Mouse (Mus musculus): ENCODE data around the gene Rps27rt. TPM values are rescaled to one million over a fixed set of nuclear protein-coding genes. Genes with fewer than 3 reads are reported as not detected.
A peak's percentile ranks its signal among the peaks of the same experiment; 100 is the strongest.
"Not testable (repeated sequence)": the region's sequence is repeated elsewhere in the genome, so short reads cannot be mapped to it uniquely, and the experiment has no call there.

Rps27rt gene
- polyA plus RNA-seq, 1 experiment: 85.5 TPM

DNA sequence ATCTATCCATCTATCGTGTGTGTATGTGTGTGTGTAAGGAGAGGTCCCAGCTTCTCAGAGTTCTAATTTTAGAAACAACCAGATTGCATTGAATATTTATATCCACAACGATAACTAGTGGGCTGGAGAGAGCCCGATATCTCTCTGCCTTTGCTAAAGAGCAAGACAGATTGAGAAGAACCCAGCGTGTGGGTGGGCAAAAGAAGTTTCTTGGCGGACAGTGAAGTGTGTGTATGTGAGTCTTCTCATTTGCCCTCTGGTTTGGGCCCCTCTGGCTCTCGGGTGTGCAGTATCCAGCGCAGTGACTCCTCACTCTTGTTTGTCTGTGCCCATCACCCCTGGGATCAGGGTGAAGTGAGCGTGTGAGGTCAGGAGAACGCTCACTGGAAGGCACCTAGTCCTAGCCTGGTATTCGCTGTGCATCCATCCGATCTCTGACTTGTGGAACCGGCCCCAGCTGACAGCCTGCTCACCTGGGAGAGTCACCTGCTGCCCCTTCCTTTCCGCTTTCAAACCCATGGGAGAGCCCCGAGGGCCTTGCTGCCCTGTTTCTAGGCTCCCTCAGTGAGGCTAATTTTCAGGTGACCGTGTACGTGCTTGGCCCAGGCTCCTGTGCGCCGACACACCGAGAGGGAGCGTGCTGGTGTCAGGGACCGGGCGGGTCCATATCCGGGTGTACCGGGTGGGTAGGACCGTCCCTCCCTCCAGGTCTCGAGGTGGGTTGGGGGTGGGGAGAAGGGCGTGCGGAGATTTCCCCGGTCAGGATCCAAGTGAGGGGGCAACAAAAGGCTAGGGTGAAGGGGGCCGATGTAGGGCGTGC lies 4.9 kb downstream of the Rps27rt start:
- Histone ChIP-seq H3K27me3 (ENCODE audit: control insufficient read depth, insufficient read depth, low read length) (peaks cover 15% of the 10 kb centered on the region; the same call in 1 of the 2 replicates), H3K4me1 (replicated peaks; ENCODE audit: control insufficient read depth, insufficient read depth, low read length) (no peaks in the 10 kb centered on the region; the same call in 1 of the 2 replicates), H3K27ac (ENCODE audit: control insufficient read depth, insufficient read depth, low read length) (no peak overlapping the region), H3K4me3 (ENCODE audit: control insufficient read depth, insufficient read depth, low read length) (peak overlapping the region; percentile 18; the same call in 1 of the 2 replicates), H3K36me3 (ENCODE audit: control insufficient read depth, insufficient read depth, low read length) (no peaks in the 10 kb centered on the region)
- no peak for TF ChIP-seq POLR2A (IDR thresholded peaks at IDR 0.05; ENCODE audit: control insufficient read depth, extremely low read depth, insufficient read depth, low read length, poor library complexity)
- no peak for DNase-seq
- 20% methylated on average over 31 of the region's 31 CpGs for WGBS

DNA sequence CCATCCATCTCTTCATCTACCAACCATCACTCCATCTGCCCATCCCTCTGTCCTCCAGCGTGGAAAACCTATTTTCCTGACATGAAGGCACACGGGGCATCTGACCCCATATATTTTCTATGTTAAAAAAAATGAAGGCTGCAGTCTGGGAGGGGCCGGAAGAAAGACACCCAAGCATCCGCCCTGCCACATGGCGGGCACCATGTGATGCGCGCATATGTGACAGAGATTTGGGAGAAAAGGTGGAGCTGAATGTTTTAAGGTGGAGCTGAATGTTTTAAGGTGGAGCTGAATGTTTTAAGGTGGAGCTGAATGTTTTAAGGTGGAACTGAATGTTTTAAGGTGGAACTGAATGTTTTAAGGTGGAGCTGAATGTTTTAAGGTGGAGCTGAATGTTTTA lies 16.3 kb downstream of the Rps27rt start:
- not testable (repeated sequence) for DNase-seq; H3K4me1 ChIP-seq (replicated peaks; ENCODE audit: control insufficient read depth, insufficient read depth, low read length); H3K27me3 ChIP-seq (ENCODE audit: control insufficient read depth, insufficient read depth, low read length); H3K27ac ChIP-seq (ENCODE audit: control insufficient read depth, insufficient read depth, low read length); H3K4me3 ChIP-seq (ENCODE audit: control insufficient read depth, insufficient read depth, low read length); H3K36me3 ChIP-seq (ENCODE audit: control insufficient read depth, insufficient read depth, low read length)
- WGBS: 94% methylated on average over 7 of the region's 7 CpGs

DNA sequence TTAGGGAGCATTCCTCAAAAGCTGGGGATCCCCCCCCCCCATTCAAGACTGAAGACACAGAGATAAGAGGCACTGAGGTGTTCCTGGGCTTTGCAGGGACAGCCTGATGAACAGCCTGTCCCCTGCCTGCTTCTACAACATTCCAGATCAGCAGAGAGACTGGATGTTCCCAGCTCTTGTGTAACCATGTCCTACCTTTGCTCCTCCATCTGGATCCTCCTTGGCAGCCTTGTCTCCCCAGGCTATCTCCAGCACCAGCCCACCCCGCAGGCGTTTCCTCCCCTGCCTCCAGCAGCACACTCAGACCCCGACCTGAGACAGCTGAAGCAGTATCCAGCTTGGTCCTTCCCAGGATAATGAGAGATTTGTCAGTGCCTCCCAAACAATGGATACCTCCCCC lies 18.4 kb downstream of the Rps27rt start:
- no peak overlapping the region for H3K27ac ChIP-seq (ENCODE audit: control insufficient read depth, insufficient read depth, low read length)
- WGBS: 92% methylated on average over 3 of the region's 3 CpGs
- no peaks in the 10 kb centered on the region for H3K27me3 ChIP-seq (ENCODE audit: control insufficient read depth, insufficient read depth, low read length)
- DNase-seq: no peak
- TF ChIP-seq CTCF (IDR thresholded peaks at IDR 0.05; ENCODE audit: borderline replicate concordance, control insufficient read depth, extremely low read depth, insufficient read depth, low read length, poor library complexity) (no peak), POLR2A (IDR thresholded peaks at IDR 0.05; ENCODE audit: control insufficient read depth, extremely low read depth, insufficient read depth, low read length, poor library complexity) (no peak)
- H3K36me3 ChIP-seq (ENCODE audit: control insufficient read depth, insufficient read depth, low read length): no peaks in the 10 kb centered on the region
- H3K4me3 ChIP-seq (ENCODE audit: control insufficient read depth, insufficient read depth, low read length): no peak overlapping the region
- peaks cover 6% of the 10 kb centered on the region; the same call in 1 of the 2 replicates for H3K4me1 ChIP-seq (replicated peaks; ENCODE audit: control insufficient read depth, insufficient read depth, low read length)

DNA sequence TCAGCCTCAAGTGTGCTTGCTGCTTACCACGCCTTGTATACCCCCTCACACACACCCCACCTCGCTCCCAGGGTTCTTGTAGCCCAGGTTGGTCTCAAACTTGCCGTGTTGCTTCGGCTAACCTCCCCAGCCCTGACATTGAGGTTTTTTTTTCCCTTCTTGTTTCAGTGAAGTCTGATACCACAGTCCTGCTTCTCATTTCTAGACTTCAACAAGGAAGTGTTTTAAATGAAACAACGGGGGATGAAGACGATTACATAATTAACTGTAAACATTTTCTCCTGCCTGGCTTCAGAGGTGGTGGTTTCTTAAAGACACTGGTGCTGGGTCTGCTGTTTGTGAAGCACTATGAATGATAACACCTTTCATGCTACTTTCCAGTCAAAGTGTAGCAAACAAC lies 21.7 kb downstream of the Rps27rt start:
- no peak for DNase-seq
- TF ChIP-seq POLR2A (IDR thresholded peaks at IDR 0.05; ENCODE audit: control insufficient read depth, extremely low read depth, insufficient read depth, low read length, poor library complexity) (no peak), CTCF (IDR thresholded peaks at IDR 0.05; ENCODE audit: borderline replicate concordance, control insufficient read depth, extremely low read depth, insufficient read depth, low read length, poor library complexity) (no peak)
- Histone ChIP-seq H3K27ac (ENCODE audit: control insufficient read depth, insufficient read depth, low read length) (no peak overlapping the region), H3K27me3 (ENCODE audit: control insufficient read depth, insufficient read depth, low read length) (no peaks in the 10 kb centered on the region), H3K4me3 (ENCODE audit: control insufficient read depth, insufficient read depth, low read length) (no peak overlapping the region), H3K4me1 (replicated peaks; ENCODE audit: control insufficient read depth, insufficient read depth, low read length) (peaks cover 6% of the 10 kb centered on the region; the same call in 1 of the 2 replicates), H3K36me3 (ENCODE audit: control insufficient read depth, insufficient read depth, low read length) (no peaks in the 10 kb centered on the region)
- WGBS: 40% methylated on average over 6 of the region's 6 CpGs

DNA sequence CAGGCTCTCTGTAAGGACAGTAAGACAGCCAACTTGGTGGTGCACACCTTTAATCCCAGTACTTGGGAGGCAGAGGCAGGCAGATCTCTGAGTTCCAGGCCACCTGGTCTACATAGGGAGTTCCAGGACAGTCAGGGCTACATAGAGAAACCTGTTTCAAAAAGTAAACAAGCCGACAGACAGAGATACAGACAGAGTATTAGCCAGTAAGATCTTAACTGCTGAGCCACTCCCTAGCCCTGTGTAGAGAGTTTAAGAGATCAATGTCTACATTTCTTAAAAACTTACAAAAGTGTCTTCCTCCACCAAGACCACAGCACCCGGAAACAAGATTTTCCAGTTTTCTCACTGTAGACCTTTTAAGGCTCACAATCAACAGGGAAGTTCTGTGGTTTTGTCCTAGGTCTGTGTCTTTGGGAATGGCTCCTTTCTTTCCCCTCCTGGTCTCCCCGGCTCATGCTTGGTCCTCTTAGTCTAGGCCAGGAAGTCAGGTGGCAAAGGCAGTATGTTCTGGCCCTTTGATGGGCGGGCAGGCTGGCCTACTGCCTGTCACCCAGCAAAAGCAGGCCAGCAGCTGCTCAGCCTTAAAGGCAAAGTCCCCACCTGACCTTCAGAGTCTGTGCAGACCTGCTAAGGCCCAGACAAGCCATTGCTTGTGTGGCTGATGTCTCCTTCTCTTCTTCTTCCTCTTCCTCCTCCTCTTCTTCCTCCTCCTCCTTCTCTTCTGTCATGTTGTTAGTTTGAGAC lies 22.3 kb downstream of the Rps27rt start:
- H3K36me3 ChIP-seq (ENCODE audit: control insufficient read depth, insufficient read depth, low read length): no peaks in the 10 kb centered on the region
- peaks cover 6% of the 10 kb centered on the region; the same call in 1 of the 2 replicates for H3K4me1 ChIP-seq (replicated peaks; ENCODE audit: control insufficient read depth, insufficient read depth, low read length)
- no peak overlapping the region for H3K27ac ChIP-seq (ENCODE audit: control insufficient read depth, insufficient read depth, low read length)
- TF ChIP-seq POLR2A (IDR thresholded peaks at IDR 0.05; ENCODE audit: control insufficient read depth, extremely low read depth, insufficient read depth, low read length, poor library complexity) (no peak), CTCF (IDR thresholded peaks at IDR 0.05; ENCODE audit: borderline replicate concordance, control insufficient read depth, extremely low read depth, insufficient read depth, low read length, poor library complexity) (no peak)
- 57% methylated on average over 4 of the region's 4 CpGs for WGBS
- no peak overlapping the region for H3K4me3 ChIP-seq (ENCODE audit: control insufficient read depth, insufficient read depth, low read length)
- no peaks in the 10 kb centered on the region for H3K27me3 ChIP-seq (ENCODE audit: control insufficient read depth, insufficient read depth, low read length)
- DNase-seq: no peak

DNA sequence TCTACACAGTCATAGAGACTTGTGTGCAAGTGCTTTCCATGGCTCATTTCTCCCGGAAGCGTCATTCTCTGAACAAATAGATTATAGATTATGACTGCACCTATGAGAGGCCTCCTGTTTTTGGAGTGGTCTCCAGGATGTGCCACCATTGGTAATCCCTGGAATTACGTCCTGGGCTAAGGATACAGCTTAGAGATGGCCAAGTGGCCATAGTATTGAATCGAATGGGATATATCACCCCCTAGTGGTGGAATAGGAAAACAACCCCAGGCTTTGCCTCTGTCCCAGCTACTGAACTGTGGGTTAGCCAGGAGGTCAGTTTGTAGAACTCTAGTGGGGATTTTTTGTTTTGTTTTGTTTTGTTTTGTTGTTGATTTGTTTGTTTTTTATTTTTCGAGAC lies 25.6 kb downstream of the Rps27rt start:
- 41% methylated on average over 5 of the region's 5 CpGs for WGBS
- Histone ChIP-seq H3K4me1 (replicated peaks; ENCODE audit: control insufficient read depth, insufficient read depth, low read length) (peaks cover 6% of the 10 kb centered on the region; the same call in 1 of the 2 replicates), H3K36me3 (ENCODE audit: control insufficient read depth, insufficient read depth, low read length) (no peaks in the 10 kb centered on the region), H3K27ac (ENCODE audit: control insufficient read depth, insufficient read depth, low read length) (no peak overlapping the region), H3K27me3 (ENCODE audit: control insufficient read depth, insufficient read depth, low read length) (no peaks in the 10 kb centered on the region), H3K4me3 (ENCODE audit: control insufficient read depth, insufficient read depth, low read length) (no peak overlapping the region)
- TF ChIP-seq CTCF (IDR thresholded peaks at IDR 0.05; ENCODE audit: borderline replicate concordance, control insufficient read depth, extremely low read depth, insufficient read depth, low read length, poor library complexity) (no peak), POLR2A (IDR thresholded peaks at IDR 0.05; ENCODE audit: control insufficient read depth, extremely low read depth, insufficient read depth, low read length, poor library complexity) (no peak)
- peak; percentile 7 for DNase-seq

Measured in thymus, adult 2 months (tissue).